Mouse (Mus musculus): ENCODE results near the gene Scn4b. TPM values are rescaled to one million over a fixed set of nuclear protein-coding genes. Genes with fewer than 3 reads are reported as not detected.

Scn4b gene
- polyA plus RNA-seq, 1 experiment from 2014 or later = 4.6 TPM

- Histone ChIP-seq H3K9me3 (replicated peaks; ENCODE audit: low read length) (no peaks in the 10 kb centered on the region), H3K27me3 (ENCODE audit: insufficient read depth, low read length) (no peaks in the 10 kb centered on the region), H3K4me1 (replicated peaks; ENCODE audit: insufficient read depth, low read length) (no peaks in the 10 kb centered on the region), H3K4me3 (replicated peaks; ENCODE audit: low read depth, low read length) (no peak overlapping the region), H3K36me3 (ENCODE audit: insufficient read depth, low read length) (no peaks in the 10 kb centered on the region), H3K9ac (ENCODE audit: low read depth, low read length) (no peak overlapping the region), H3K27ac (no peak overlapping the region), H3K4me2 (ENCODE audit: low read length) (no peak overlapping the region)
- no peak for ATAC-seq (replicated peaks; ENCODE audit: low FRiP score, low read depth)
- no peak for TF ChIP-seq CTCF (IDR thresholded peaks at IDR 0.05; ENCODE audit: low read depth)
- DNase-seq (ENCODE audit: low spot score) = no peak
- 63% methylated on average over 8 of the region's 8 CpGs for WGBS
Observed at GRCm38 (mm10) chr9:45196125-45196830, 58.1 kb downstream of the Scn4b start.

- H3K4me3 ChIP-seq (replicated peaks; ENCODE audit: low read depth, low read length) = no peak overlapping the region
- no peaks in the 10 kb centered on the region for H3K4me1 ChIP-seq (replicated peaks; ENCODE audit: insufficient read depth, low read length)
- H3K9me3 ChIP-seq (replicated peaks; ENCODE audit: low read length) = no peaks in the 10 kb centered on the region
- H3K27me3 ChIP-seq (ENCODE audit: insufficient read depth, low read length) = no peaks in the 10 kb centered on the region
- WGBS = 73% methylated on average over 5 of the region's 5 CpGs
- H3K9ac ChIP-seq (ENCODE audit: low read depth, low read length) = no peak overlapping the region
- no peak for ATAC-seq (replicated peaks; ENCODE audit: low FRiP score, low read depth)
- H3K27ac ChIP-seq = no peak overlapping the region
- DNase-seq (ENCODE audit: low spot score) = no peak
- no peak for TF ChIP-seq CTCF (IDR thresholded peaks at IDR 0.05; ENCODE audit: low read depth)
- no peak overlapping the region for H3K4me2 ChIP-seq (ENCODE audit: low read length)
- H3K36me3 ChIP-seq (ENCODE audit: insufficient read depth, low read length) = no peaks in the 10 kb centered on the region
Observed at GRCm38 (mm10) chr9:45197549-45197948, 59.4 kb downstream of the Scn4b start.

- no peak overlapping the region for H3K4me2 ChIP-seq (ENCODE audit: low read length)
- H3K4me3 ChIP-seq (replicated peaks; ENCODE audit: low read depth, low read length) = no peak overlapping the region
- no peaks in the 10 kb centered on the region for H3K4me1 ChIP-seq (replicated peaks; ENCODE audit: insufficient read depth, low read length)
- ATAC-seq (replicated peaks; ENCODE audit: low FRiP score, low read depth) (no peak), DNase-seq (ENCODE audit: low spot score) (no peak)
- H3K36me3 ChIP-seq (ENCODE audit: insufficient read depth, low read length) = no peaks in the 10 kb centered on the region
- 86% methylated on average over 5 of the region's 5 CpGs for WGBS
- H3K27me3 ChIP-seq (ENCODE audit: insufficient read depth, low read length) = no peaks in the 10 kb centered on the region
- H3K9ac ChIP-seq (ENCODE audit: low read depth, low read length) = no peak overlapping the region
- H3K9me3 ChIP-seq (replicated peaks; ENCODE audit: low read length) = no peaks in the 10 kb centered on the region
- TF ChIP-seq CTCF (IDR thresholded peaks at IDR 0.05; ENCODE audit: low read depth) = no peak
- H3K27ac ChIP-seq = no peak overlapping the region
Observed at GRCm38 (mm10) chr9:45201319-45201947, 63.2 kb downstream of the Scn4b start.

- no peak overlapping the region for H3K27ac ChIP-seq
- no peaks in the 10 kb centered on the region for H3K4me1 ChIP-seq (replicated peaks; ENCODE audit: insufficient read depth, low read length)
- DNase-seq (ENCODE audit: low spot score) = no peak
Observed at GRCm38 (mm10) chr9:45202021-45202798, 64.0 kb downstream of the Scn4b start.

More at GRCm38 (mm10) chr9:45202021-45202798, 64.0 kb downstream of the Scn4b start:
- no peak for TF ChIP-seq CTCF (IDR thresholded peaks at IDR 0.05; ENCODE audit: low read depth)
- ATAC-seq (replicated peaks; ENCODE audit: low FRiP score, low read depth) = no peak
- 64% methylated on average over 9 of the region's 9 CpGs for WGBS
- no peaks in the 10 kb centered on the region for H3K27me3 ChIP-seq (ENCODE audit: insufficient read depth, low read length)
- H3K9me3 ChIP-seq (replicated peaks; ENCODE audit: low read length) = no peaks in the 10 kb centered on the region
- no peaks in the 10 kb centered on the region for H3K36me3 ChIP-seq (ENCODE audit: insufficient read depth, low read length)
- no peak overlapping the region for H3K4me3 ChIP-seq (replicated peaks; ENCODE audit: low read depth, low read length)
- H3K4me2 ChIP-seq (ENCODE audit: low read length) = no peak overlapping the region
- H3K9ac ChIP-seq (ENCODE audit: low read depth, low read length) = no peak overlapping the region

Other genes starting within 250 kb of the Scn4b start
- gene Atp5l, start 217.7 kb upstream of the Scn4b start, polyA plus RNA-seq (2015; fragmentation: Nextera tagmentation; extraction: Ambion mirVana) = 1,237 and 1,429 TPM in 2 replicates
- gene Ube4a, start 172.8 kb upstream of the Scn4b start, polyA plus RNA-seq (2015; fragmentation: Nextera tagmentation; extraction: Ambion mirVana) = 18.6 and 22.1 TPM in 2 replicates
- gene Cd3g, start 158.0 kb upstream of the Scn4b start, polyA plus RNA-seq (2015; fragmentation: Nextera tagmentation; extraction: Ambion mirVana) = 0.26 TPM in 1 of 2 replicates, not detected in the other
- 0.08 and 0.37 TPM in 2 replicates for gene Cd3d, start 156.6 kb upstream of the Scn4b start, polyA plus RNA-seq (2015; fragmentation: Nextera tagmentation; extraction: Ambion mirVana)
- 0.08 TPM in 1 of 2 replicates, not detected in the other for gene Cd3e, start 128.8 kb upstream of the Scn4b start, polyA plus RNA-seq (2015; fragmentation: Nextera tagmentation; extraction: Ambion mirVana)
- gene Mpzl2, start 98.6 kb upstream of the Scn4b start, polyA plus RNA-seq (2015; fragmentation: Nextera tagmentation; extraction: Ambion mirVana) = 21.8 and 23.1 TPM in 2 replicates
- gene Mpzl3, start 83.2 kb upstream of the Scn4b start, polyA plus RNA-seq (2015; fragmentation: Nextera tagmentation; extraction: Ambion mirVana) = 2.7 and 3.5 TPM in 2 replicates
- 0.61 and 0.70 TPM in 2 replicates for gene Jaml, start 59.2 kb upstream of the Scn4b start, polyA plus RNA-seq (2015; fragmentation: Nextera tagmentation; extraction: Ambion mirVana)
- 2.4 and 2.8 TPM in 2 replicates for gene Scn2b, start 20.6 kb upstream of the Scn4b start, polyA plus RNA-seq (2015; fragmentation: Nextera tagmentation; extraction: Ambion mirVana)
- 0.08 TPM in 1 of 2 replicates, not detected in the other for gene BC049352, start 43.6 kb downstream of the Scn4b start, polyA plus RNA-seq (2015; fragmentation: Nextera tagmentation; extraction: Ambion mirVana)
- gene Tmprss4, start 65.7 kb downstream of the Scn4b start, polyA plus RNA-seq (2015; fragmentation: Nextera tagmentation; extraction: Ambion mirVana) = 0.36 and 0.46 TPM in 2 replicates
- gene Il10ra, start 130.8 kb downstream of the Scn4b start, polyA plus RNA-seq (2015; fragmentation: Nextera tagmentation; extraction: Ambion mirVana) = 0.70 and 1.1 TPM in 2 replicates
- gene Tmprss13, start 180.7 kb downstream of the Scn4b start, polyA plus RNA-seq (2015; fragmentation: Nextera tagmentation; extraction: Ambion mirVana) = 0.46 and 0.76 TPM in 2 replicates
- 141 and 147 TPM in 2 replicates for gene Fxyd6, start 231.8 kb downstream of the Scn4b start, polyA plus RNA-seq (2015; fragmentation: Nextera tagmentation; extraction: Ambion mirVana)

All from kidney, postnatal 0 days (tissue).